Mouse (Mus musculus) spleen, postnatal 36 days (tissue): Measurements from ENCODE around the gene Nup37.

Experiments used
- DNase-seq, 2 experiments: peaks; one replicate each; pipeline ENCODE4 v3.0.0; 2022; ENCODE audit warnings: low spot score in 2 of 2, mixed read lengths in 1 of 2

Gene Nup37

GRCm38 (mm10) chr10:88146707-88147477 lies at the start of gene Nup37, which contains the start of gene Parpbp:
TSS of gene Nup37 (plus strand) at chr10:88146992.
TSS of gene Parpbp (minus strand) at chr10:88146941.
- DNase-seq, result peak; percentile 85 to 87

DNA sequence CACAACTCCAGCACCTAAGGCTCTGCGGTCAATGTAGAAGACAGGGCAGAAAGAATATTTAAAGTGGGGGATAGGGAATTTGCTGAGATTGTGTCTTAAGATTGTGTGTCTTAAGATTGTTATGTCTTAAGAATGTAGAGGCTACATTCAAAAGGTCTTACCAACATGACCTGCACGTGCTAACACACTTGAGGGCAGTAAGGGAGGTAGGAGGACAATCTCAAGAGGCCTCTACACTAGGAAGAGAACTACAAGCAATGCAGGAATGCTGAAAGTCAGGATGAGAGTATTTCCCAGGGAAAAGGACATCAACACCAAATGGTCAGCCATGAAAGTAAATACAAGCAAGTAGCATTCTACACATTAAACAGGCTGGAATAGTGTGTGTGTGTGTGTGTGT lies 40.6 kb upstream of the Nup37 start:
- DNase-seq, result no peak

GRCm38 (mm10) chr10:88113290-88113689 lies 33.5 kb upstream of the Nup37 start:
- no peak for DNase-seq

- no peak for DNase-seq
These were observed 27.1 kb upstream of the Nup37 start for GRCm38 (mm10) chr10:88119721-88120120.

- DNase-seq, result no peak
These were observed 11.2 kb upstream of the Nup37 start for GRCm38 (mm10) chr10:88135630-88136029.

DNA sequence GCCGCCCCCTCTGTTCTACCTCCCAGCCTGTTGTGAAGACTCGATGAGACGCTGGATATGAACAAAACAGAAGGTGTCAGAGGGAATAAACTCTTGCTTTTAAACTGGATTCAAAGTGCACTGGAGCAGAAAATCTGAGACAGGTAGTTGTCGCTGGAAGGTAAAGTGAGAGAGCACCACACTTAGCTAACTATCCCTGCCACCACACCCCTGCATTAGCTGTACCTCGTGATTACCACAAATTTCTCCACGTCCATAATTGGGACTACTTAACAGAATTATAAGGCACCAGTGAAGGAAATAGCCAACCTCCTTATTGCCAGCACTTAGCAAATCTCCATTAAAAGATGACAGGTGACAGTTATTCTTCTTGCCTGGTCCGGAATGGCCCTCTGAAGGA lies 605 bp upstream of the Nup37 start:
- no peak for DNase-seq

DNA sequence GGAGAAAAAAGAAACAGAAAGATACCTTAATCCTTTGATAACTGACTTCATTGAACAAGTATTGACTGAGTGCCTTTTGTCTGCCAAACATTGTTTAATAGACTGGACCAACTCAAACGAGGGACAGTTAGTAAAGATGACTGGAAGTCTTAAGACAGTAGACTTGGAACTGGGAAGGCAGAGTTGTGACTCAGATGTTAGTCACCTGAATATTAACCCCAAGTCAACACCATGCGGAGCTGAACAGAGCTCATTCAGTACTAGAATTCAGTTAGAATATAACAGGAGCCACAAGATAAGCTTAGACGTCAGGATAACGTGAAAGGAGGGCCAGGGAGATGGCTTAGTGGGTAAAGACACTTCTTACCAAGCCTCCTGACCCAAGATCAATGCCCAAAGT lies 3.6 kb downstream of the Nup37 start:
- DNase-seq, result no peak

DNA sequence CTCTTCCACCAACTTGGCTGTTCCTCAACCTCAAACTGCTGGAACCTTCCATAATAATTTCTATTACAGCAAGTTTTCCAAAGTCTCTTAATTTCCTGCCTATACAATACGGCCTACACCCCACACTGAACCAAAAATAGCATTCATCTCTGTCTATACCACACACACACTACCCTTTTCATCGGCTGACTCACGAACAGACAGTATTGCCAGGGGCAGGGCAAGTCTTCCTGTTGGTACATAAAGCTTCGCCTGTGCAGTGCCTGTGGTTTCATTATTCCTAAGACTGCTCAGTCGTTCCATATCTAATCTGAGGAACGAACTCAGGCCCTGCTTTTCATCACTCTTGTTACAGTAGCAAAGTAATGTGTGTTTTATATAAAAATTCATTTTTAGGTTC lies 4.9 kb downstream of the Nup37 start:
- DNase-seq, result no peak

DNA sequence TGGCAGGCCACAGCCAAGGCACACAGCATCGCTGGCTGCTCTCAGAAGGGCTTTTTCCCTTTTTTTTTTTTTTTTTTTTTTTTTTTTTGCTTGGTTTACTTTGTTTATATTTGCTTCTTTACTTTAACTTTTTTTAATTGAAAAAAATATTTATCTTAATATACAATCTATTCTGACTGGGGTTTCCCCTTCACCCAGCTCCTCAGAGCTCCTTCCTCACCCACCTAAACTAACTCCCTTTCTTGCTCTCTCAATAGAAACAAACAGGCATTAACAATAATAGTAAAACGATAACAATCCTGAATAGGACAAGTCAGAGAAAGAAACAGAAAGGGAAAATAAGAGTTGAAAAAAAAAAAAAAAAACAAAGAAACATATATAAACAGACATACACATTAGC lies 15.3 kb downstream of the Nup37 start:
- DNase-seq, result no peak

DNA sequence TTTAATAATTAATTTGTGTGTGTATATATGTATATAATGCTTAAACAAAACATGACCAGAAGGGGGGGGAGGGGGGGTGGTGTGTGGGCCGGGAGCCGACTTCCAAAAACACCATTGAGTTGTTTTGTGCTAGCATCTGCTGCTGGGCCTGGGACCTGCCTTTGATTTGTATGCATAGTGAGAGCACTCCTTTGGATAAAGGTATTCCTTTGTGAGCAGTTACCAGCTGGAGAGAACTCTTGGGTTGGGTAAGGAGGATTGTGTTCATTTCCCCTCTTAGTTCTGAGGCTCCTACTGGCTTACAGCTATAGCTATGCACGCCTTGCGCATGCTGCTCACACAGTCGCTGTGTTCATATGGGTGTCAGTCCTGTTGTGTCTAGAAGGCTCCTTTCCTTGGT lies 15.9 kb downstream of the Nup37 start:
- DNase-seq, result no peak

DNA sequence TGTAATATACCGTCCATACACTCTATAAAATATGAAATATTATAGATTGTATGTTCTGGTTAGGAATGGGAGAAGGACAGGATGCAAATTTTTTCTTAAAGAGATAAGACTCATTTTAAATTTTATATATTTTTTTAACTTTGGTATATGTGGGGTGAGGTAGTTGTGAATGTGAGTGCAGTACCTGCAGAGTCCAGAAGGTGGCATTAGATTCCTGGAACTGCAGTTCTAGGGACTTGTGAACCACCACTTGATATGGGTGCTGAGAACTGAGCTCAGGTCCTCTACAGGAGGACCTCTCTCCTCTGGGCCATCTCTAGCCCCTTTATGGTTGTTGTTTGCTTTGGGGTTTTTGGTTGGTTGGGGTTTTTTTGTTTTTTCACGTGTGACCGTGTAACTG lies 19.4 kb downstream of the Nup37 start:
- no peak for DNase-seq

DNA sequence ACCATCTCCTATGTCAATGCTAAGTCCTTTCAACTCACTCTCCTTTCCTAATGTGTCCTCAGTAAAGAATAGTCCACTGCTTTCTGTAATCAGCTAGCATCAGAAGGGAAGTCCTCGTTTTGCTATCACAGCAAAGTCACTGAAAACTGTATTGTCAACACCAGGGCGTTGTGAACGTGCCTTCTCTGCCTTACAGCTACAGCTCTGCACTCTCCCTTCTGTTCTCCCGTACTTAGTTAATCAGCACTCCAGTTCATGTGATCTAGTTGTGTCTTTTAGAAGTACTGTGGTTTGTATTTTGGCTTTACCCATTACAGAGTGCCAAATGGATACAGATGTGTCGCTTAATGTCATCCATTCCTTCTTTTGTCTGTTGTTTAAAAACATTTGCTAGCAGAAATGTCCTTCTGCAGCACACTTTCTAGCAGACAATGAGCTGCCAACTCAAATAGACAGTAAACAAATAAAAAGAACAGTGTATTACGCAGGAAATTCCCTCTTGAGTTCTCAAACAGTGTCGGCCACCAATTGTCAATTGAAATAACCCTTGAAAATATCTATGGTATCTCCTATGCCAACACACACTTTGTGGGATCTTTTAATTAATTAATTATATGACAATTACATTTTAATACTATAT lies 20.8 kb downstream of the Nup37 start:
- DNase-seq, result no peak

GRCm38 (mm10) chr10:88200541-88200940 lies 53.7 kb downstream of the Nup37 start:
- DNase-seq, result no peak

DNA sequence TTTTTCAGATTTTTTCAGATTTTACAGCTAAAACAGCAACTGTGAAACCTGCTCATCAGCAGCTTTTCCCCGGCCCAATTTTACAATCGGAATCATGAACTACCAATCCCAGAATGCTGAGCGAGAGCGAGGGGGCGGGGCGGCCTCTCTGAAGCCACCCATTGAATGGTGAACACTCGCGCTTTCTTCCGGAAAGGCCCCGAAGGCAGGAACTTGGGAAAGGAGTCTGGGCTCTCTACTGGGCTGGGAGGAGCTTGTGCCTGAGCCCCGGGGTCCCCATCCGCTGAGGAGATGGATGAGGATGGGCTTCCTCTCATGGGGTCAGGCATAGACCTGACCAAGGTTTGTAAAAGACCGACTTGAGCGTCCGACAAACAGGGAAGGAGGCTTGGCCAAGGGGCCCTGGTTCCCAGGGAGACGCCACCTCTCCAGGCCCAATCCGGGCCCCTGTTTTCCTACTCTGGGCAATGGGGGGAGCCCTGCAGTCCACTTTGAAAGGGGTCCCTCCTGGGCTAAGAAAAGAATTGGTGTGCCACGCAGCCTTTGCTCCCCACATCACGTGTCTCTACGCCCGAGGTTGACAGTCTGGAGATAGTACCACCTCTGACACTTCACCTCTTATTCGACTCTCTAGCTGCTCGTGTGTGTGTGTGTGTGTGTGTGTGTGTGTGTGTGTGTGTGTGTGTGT lies 54.3 kb downstream of the Nup37 start, which contains the start of gene Washc3:
Gene Washc3, plus strand, starts transcription at position 143 of the 688 bp plus-strand sequence.
- DNase-seq, result peak; percentile 83 to 90

GRCm38 (mm10) chr10:88201650-88202049 lies 54.9 kb downstream of the Nup37 start:
- no peak for DNase-seq

GRCm38 (mm10) chr10:88202581-88202980 lies 55.8 kb downstream of the Nup37 start:
- DNase-seq, result no peak

- no peak for DNase-seq
These were observed 56.4 kb downstream of the Nup37 start for GRCm38 (mm10) chr10:88203236-88203635.

DNA sequence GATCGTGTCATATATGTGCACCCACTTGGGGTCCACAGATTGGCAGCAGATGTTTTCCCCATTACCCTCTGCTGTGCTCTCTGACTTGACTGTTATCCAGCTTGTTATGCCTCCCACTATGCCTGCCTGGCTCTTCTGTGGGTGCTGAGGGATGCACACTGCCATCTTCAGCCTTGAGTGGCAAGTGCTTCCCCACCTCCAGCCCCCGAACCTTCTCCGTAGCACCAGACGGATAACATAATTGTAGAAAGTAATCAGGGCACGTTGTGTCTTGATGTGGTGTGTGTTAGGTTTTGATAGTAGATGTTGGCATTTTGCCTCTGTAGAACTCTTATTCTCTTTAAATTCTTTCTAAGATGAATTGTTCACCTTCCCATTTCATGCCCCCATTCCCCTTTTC lies 65.9 kb downstream of the Nup37 start:
- no peak for DNase-seq

- no peak for DNase-seq
These were observed 68.2 kb downstream of the Nup37 start for GRCm38 (mm10) chr10:88214800-88215514.

DNA sequence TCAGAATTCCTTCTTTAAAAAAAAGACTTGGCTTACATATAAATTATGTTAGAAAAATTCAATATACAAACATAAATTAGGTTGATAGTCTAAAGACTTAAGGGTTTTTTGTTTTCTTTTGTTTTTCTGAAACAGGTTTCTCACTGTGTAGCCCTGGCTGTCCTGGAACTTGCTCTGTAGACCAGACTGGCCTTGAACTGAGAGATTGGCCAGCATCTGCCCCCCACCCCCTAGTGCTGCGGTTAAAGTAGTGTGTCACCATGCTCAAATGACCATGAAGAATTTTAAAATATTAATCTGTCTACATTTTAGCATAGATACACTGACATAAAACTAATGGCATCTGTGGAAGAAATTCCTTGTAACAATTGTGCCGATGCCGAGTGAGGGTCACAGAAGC lies 71.4 kb downstream of the Nup37 start:
- no peak for DNase-seq

DNA sequence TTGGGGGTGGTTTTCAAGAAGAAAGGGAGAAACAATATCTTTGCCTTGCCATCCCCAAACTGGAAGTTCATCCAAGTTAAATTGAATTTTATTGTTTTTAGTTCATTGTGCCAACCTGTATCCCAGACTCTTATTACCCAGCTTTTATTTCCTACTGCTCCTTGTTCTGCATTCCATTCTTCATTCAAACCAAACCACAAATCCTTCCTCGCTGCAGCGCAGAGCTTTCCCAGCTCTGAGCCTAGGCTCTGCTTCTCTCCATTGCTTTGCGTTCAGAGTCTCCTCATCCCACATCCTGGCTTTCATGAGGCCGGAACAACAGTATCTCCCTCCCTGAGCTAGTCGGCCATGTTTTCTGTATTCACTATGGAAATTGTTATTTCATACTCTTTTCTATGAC lies 74.9 kb downstream of the Nup37 start:
- DNase-seq, result no peak

GRCm38 (mm10) chr10:88225421-88225820 lies 78.6 kb downstream of the Nup37 start:
- DNase-seq, result no peak
